Mouse (Mus musculus): ENCODE data around the gene Fam19a2. TPM values are rescaled to one million over a fixed set of nuclear protein-coding genes. Genes with fewer than 3 reads are reported as not detected.

Gene Fam19a2
- polyA plus RNA-seq (2011; ENCODE audit: insufficient read depth, insufficient read length, low replicate concordance, missing spikeins): not detected in 2 replicates

- no peaks in the 10 kb centered on the region for H3K4me1 ChIP-seq (ENCODE audit: control insufficient read depth, insufficient read depth, low read length)
- TF ChIP-seq POLR2A (IDR thresholded peaks at IDR 0.05; ENCODE audit: borderline replicate concordance, control insufficient read depth, low read depth, low read length) (no peak), CTCF (IDR thresholded peaks at IDR 0.05; ENCODE audit: control insufficient read depth, insufficient read depth, low read length) (no peak)
- H3K27ac ChIP-seq (ENCODE audit: control insufficient read depth, insufficient read depth, low read depth, low read length, poor library complexity): no peak within 1 kb of the TSS
- 2% methylated on average over 12 of the region's 12 CpGs for WGBS
- H3K4me3 ChIP-seq (replicated peaks; ENCODE audit: control insufficient read depth, low read depth, low read length): no peak within 1 kb of the TSS
Observed at GRCm38 (mm10) chr10:123263876-123264309, at the start of gene Fam19a2. Gene Fam19a2, plus strand, starts transcription at chr10:123263996.

- TF ChIP-seq CTCF (IDR thresholded peaks at IDR 0.05; ENCODE audit: control insufficient read depth, insufficient read depth, low read length) (no peak), POLR2A (IDR thresholded peaks at IDR 0.05; ENCODE audit: borderline replicate concordance, control insufficient read depth, low read depth, low read length) (no peak)
- WGBS: 56% methylated on average over 5 of the region's 5 CpGs
- no peaks in the 10 kb centered on the region; the same call in none of the 2 replicates for H3K4me1 ChIP-seq (ENCODE audit: control insufficient read depth, insufficient read depth, low read length)
- H3K4me3 ChIP-seq (replicated peaks; ENCODE audit: control insufficient read depth, low read depth, low read length): no peak overlapping the region
- H3K27ac ChIP-seq (ENCODE audit: control insufficient read depth, insufficient read depth, low read depth, low read length, poor library complexity): 0 out of 2 replicates have a peak overlapping the region, but pooled peaks have one; percentile 14
Observed at GRCm38 (mm10) chr10:123222785-123223184, 41.0 kb upstream of the Fam19a2 start.

- Histone ChIP-seq H3K27ac (ENCODE audit: control insufficient read depth, insufficient read depth, low read depth, low read length, poor library complexity) (no peak overlapping the region), H3K4me1 (ENCODE audit: control insufficient read depth, insufficient read depth, low read length) (no peaks in the 10 kb centered on the region), H3K4me3 (replicated peaks; ENCODE audit: control insufficient read depth, low read depth, low read length) (no peak overlapping the region)
- no peak for TF ChIP-seq POLR2A (IDR thresholded peaks at IDR 0.05; ENCODE audit: borderline replicate concordance, control insufficient read depth, low read depth, low read length)
- no peak for TF ChIP-seq CTCF (IDR thresholded peaks at IDR 0.05; ENCODE audit: control insufficient read depth, insufficient read depth, low read length)
- 68% methylated on average over 5 of the region's 5 CpGs for WGBS
Observed at GRCm38 (mm10) chr10:123229420-123229819, 34.4 kb upstream of the Fam19a2 start.

- Histone ChIP-seq H3K4me1 (ENCODE audit: control insufficient read depth, insufficient read depth, low read length) (no peaks in the 10 kb centered on the region), H3K27ac (ENCODE audit: control insufficient read depth, insufficient read depth, low read depth, low read length, poor library complexity) (no peak overlapping the region), H3K4me3 (replicated peaks; ENCODE audit: control insufficient read depth, low read depth, low read length) (no peak overlapping the region)
- 53% methylated on average over 6 of the region's 6 CpGs for WGBS
- no peak for TF ChIP-seq CTCF (IDR thresholded peaks at IDR 0.05; ENCODE audit: control insufficient read depth, insufficient read depth, low read length)
- no peak for TF ChIP-seq POLR2A (IDR thresholded peaks at IDR 0.05; ENCODE audit: borderline replicate concordance, control insufficient read depth, low read depth, low read length)
Observed at GRCm38 (mm10) chr10:123248063-123248462, 15.7 kb upstream of the Fam19a2 start.

GRCm38 (mm10) chr10:123251904-123252303 lies 11.9 kb upstream of the Fam19a2 start:
- 83% methylated on average over 9 of the region's 9 CpGs for WGBS
- no peak for TF ChIP-seq CTCF (IDR thresholded peaks at IDR 0.05; ENCODE audit: control insufficient read depth, insufficient read depth, low read length)
- no peak for TF ChIP-seq POLR2A (IDR thresholded peaks at IDR 0.05; ENCODE audit: borderline replicate concordance, control insufficient read depth, low read depth, low read length)
- Histone ChIP-seq H3K4me1 (ENCODE audit: control insufficient read depth, insufficient read depth, low read length) (no peaks in the 10 kb centered on the region), H3K4me3 (replicated peaks; ENCODE audit: control insufficient read depth, low read depth, low read length) (no peak overlapping the region), H3K27ac (ENCODE audit: control insufficient read depth, insufficient read depth, low read depth, low read length, poor library complexity) (no peak overlapping the region)

- TF ChIP-seq POLR2A (IDR thresholded peaks at IDR 0.05; ENCODE audit: borderline replicate concordance, control insufficient read depth, low read depth, low read length) (no peak), CTCF (IDR thresholded peaks at IDR 0.05; ENCODE audit: control insufficient read depth, insufficient read depth, low read length) (no peak)
- no peak overlapping the region for H3K27ac ChIP-seq (ENCODE audit: control insufficient read depth, insufficient read depth, low read depth, low read length, poor library complexity)
- H3K4me3 ChIP-seq (replicated peaks; ENCODE audit: control insufficient read depth, low read depth, low read length): no peak overlapping the region
- WGBS: 31% methylated on average over 5 of the region's 5 CpGs
- no peaks in the 10 kb centered on the region for H3K4me1 ChIP-seq (ENCODE audit: control insufficient read depth, insufficient read depth, low read length)
Observed at GRCm38 (mm10) chr10:123254299-123254698, 9.5 kb upstream of the Fam19a2 start.

- Histone ChIP-seq H3K27ac (ENCODE audit: control insufficient read depth, insufficient read depth, low read depth, low read length, poor library complexity) (no peak overlapping the region), H3K4me1 (ENCODE audit: control insufficient read depth, insufficient read depth, low read length) (no peaks in the 10 kb centered on the region), H3K4me3 (replicated peaks; ENCODE audit: control insufficient read depth, low read depth, low read length) (no peak overlapping the region)
- no peak for TF ChIP-seq POLR2A (IDR thresholded peaks at IDR 0.05; ENCODE audit: borderline replicate concordance, control insufficient read depth, low read depth, low read length)
- TF ChIP-seq CTCF (IDR thresholded peaks at IDR 0.05; ENCODE audit: control insufficient read depth, insufficient read depth, low read length): 0 out of 2 replicates have a peak, but pooled peaks have one; percentile 8
- WGBS: 69% methylated on average over 7 of the region's 7 CpGs
Observed at GRCm38 (mm10) chr10:123255674-123256348, 8.0 kb upstream of the Fam19a2 start.

- TF ChIP-seq CTCF (IDR thresholded peaks at IDR 0.05; ENCODE audit: control insufficient read depth, insufficient read depth, low read length) (no peak), POLR2A (IDR thresholded peaks at IDR 0.05; ENCODE audit: borderline replicate concordance, control insufficient read depth, low read depth, low read length) (no peak)
- Histone ChIP-seq H3K4me1 (ENCODE audit: control insufficient read depth, insufficient read depth, low read length) (no peaks in the 10 kb centered on the region), H3K4me3 (replicated peaks; ENCODE audit: control insufficient read depth, low read depth, low read length) (no peak overlapping the region), H3K27ac (ENCODE audit: control insufficient read depth, insufficient read depth, low read depth, low read length, poor library complexity) (no peak overlapping the region)
- 1% methylated on average over 84 of the region's 84 CpGs for WGBS
Observed at GRCm38 (mm10) chr10:123264461-123265191, 830 bp downstream of the Fam19a2 start.

Measured in bone marrow, adult 2 months (tissue).